Mouse (Mus musculus) adrenal gland, postnatal 25 days (tissue): ENCODE measurements around the gene Gm4064. TPM values are rescaled to one million over a fixed set of nuclear protein-coding genes. Genes with fewer than 3 reads are reported as not detected.
"Not testable (repeated sequence)": the region's sequence is repeated elsewhere in the genome, so short reads cannot be mapped to it uniquely, and the experiment has no call there.

Source experiments
- DNase-seq: peaks from one replicate; pipeline ENCODE4 v3.0.0; 2021; ENCODE audit warnings: mixed read lengths
- long read RNA-seq: library from polyadenylated mRNA; stranded (forward); transcript quantifications from one replicate; pipeline ENCODE4 v2.0.0, GENCODE M21; 2021
- total RNA-seq: library from RNA; stranded (reverse); gene quantifications from 2 replicates; pipeline ENCODE4 v1.2.3, GENCODE M21; 2021

Gm4064 gene
- total RNA-seq = not detected in 2 replicates
- long read RNA-seq = 0 reads

- DNase-seq = not testable (repeated sequence)
Measured at GRCm38 (mm10) chrY:2796105-2796504, at the start of gene Gm4064. Gene Gm4064 (minus strand): TSS chrY:2796205.

- DNase-seq = not testable (repeated sequence)
Measured at GRCm38 (mm10) chrY:2830380-2830779, 34.4 kb upstream of the Gm4064 start, which contains the start of the genes Rbmy and Gm10256. Gene Rbmy (plus strand): TSS chrY:2830680. Gene Gm10256 (plus strand): TSS chrY:2830699.

Other genes with a start within 250 kb of the Gm4064 start
- not detected in 2 replicates for gene H2al2c, start 197.1 kb downstream of the Gm4064 start, total RNA-seq
- gene Sry, start 132.5 kb downstream of the Gm4064 start, total RNA-seq = not detected in 2 replicates
- gene H2al2b, start 75.5 kb downstream of the Gm4064 start, total RNA-seq = not detected in 2 replicates
- gene Rbmy, start 34.5 kb upstream of the Gm4064 start, total RNA-seq = not detected in 2 replicates
- gene Gm10256, start 34.5 kb upstream of the Gm4064 start, total RNA-seq = not detected in 2 replicates
- gene Gm10352, start 104.8 kb upstream of the Gm4064 start, total RNA-seq = not detected in 2 replicates
- not detected in 2 replicates for gene Gm29289, start 136.4 kb upstream of the Gm4064 start, total RNA-seq